Mouse (Mus musculus): Measurements from ENCODE around the gene Stat3.

The Stat3 gene

DNA sequence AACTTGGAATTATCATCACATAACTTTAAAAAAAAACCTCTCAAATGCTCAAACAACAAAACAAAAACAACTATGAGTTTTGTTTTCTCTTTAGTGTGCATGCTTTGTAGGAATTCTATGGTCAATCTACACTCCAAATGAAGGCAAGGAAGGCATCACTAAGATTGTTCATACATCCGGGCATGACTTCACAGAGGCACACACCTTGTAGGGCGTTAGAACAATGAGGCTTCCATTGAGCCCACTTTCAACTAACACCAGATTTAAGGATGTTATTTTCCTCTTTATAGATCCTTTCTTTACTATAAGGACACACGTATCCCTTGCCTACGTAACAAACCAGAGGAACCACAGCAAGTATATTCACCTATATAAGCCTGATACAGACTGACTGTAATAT lies 91.8 kb downstream of the Stat3 start:
- in situ Hi-C loops (cut with MboI; ENCODE audit: unreplicated experiment in 2 of 2): no loop called here

DNA sequence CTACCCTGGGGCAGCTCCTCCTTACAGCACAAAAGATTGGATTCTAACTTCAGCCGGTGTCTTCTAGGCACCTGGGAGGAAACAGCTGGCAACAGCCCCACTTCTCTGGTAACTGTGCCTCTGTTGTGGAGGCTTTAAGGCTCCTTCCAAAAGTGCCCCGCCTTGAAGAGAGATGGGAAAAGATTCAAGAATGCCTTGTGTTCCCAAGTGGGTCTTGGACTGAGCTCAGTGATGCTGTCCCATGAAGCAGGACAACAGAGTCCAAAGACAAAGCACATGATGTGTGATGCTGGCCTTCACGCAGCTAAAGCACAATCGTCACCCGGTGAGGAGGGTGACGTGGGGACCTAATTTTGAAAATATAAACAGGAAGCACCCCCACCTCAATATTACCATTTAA lies 93.5 kb downstream of the Stat3 start:
- in situ Hi-C loops (cut with MboI; ENCODE audit: unreplicated experiment in 2 of 2): no loop called here

DNA sequence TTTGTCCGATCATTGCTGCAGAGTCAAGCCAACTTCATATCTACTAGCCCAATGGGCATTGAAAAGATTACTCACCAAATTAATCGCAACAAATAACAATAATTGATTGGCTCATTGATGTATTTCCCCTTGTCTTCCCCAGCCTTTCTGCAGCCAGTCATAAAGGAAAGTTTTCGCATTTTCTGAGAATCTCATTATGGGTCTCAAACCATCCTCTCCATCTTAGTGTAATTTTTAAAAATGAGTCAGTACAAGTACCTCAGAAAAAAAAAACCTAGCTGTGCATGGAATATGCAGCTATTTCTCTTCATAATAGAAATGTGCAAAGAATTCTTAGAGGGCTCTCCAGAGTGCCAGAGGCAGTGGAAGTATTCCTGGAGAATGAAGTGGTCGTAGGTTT lies 95.2 kb downstream of the Stat3 start:
- in situ Hi-C loops (cut with MboI; ENCODE audit: unreplicated experiment in 2 of 2): no loop called here

DNA sequence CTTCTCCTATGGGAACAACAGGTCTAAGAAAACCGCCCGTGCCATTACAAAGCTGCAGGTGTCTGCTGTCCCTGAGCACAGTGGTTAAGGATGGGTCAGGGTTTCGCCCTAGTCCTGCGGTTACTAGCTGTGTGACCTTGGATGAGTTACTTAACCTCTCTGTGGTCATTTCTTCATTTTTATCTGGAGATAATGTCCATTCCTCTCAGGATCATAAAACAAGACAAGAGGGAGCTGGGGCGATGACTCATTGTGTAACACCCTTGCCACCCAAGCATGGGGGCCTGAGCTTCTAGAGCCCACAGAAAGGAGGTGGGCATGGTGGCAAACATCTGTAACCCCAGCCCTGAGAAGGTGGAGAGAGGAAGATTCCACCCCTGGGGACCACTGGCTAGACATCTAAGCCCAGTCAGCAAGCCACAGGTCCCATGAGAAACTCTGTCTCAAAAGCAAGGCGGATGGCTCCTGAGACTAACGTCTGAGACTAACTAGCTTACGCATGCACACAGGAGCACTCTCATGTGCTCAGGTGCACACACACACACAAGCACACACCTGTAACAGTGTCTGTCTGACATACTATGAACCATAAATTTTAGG lies 96.2 kb downstream of the Stat3 start:
- in situ Hi-C loops (cut with MboI; ENCODE audit: unreplicated experiment in 2 of 2): no loop called here

DNA sequence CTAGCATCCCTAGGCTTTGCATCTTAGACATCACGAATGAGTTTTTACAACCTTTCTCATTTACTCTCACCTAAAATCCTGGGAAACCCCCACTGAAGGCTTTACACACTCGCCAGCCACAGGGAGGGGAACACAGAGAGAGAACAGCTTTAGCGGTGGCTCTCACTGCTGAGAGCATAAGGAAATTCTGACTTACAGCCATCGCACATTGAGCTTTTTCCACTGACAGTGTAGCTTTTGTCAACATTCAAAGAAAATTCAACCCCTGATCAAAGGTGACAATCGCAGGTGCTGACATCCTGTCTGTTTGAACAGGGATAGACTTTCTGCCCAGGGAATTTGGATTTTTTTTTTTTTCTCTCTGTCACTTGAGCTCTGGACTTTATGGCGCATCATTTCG lies 97.3 kb downstream of the Stat3 start:
- in situ Hi-C loops (cut with MboI; ENCODE audit: unreplicated experiment in 2 of 2): no loop called here

DNA sequence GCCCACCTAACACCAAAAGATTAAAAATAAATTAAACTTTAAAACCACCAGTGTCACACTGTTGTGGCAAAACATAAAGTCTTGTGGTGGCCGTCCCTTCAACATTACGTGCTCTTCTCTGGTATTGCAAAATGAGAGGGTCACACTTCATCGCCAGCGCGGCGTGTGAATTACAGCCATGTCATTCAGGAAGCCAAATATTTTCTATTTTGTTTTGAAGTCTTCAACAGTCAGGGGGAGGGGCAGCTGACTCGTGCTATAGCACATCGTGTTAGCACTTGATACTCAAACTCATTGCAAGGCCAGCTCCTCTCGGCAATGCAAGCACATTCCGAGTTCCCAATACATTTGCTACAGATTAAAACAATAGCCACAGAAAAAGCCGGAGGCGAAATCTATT lies 98.5 kb downstream of the Stat3 start:
- in situ Hi-C loops (cut with MboI; ENCODE audit: unreplicated experiment in 2 of 2): no loop called here

DNA sequence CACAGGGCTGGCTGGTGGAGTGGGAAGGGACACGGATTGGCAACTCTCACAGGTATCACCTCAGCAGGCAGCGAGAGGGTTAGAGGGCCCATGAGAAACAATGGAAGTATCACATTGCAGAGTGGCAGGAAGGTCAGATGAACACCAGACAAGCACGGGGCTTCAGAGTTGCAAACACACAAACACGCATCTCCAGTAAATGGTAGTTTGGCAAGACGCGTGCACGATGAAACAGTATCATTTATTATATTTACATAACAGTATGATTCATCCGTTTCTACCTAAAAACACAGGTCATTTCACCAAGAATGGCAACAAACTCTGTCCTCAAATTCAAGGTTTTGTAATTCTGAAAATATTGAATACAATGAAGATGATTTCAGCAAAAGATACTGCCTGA lies 99.8 kb downstream of the Stat3 start:
- in situ Hi-C loops (cut with MboI; ENCODE audit: unreplicated experiment in 2 of 2): no loop called here

DNA sequence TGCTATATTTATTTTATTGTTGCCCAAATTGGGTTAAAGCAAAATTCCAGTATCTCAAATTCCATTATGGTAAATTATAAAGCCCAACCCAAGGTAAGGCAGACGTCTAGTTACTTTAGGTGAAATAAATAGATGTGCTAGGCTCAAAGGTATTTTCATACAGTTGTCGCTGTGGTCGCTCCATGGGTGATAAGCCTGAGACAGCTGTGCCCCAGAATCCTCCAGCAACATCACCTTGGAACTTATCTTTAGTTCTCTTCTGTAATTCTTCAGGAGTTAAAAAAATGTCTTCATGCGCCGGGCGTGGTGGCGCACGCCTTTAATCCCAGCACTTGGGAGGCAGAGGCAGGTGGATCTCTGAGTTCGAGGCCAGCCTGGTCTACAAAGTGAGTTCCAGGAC lies 100.4 kb downstream of the Stat3 start:
- in situ Hi-C loops (cut with MboI; ENCODE audit: unreplicated experiment in 2 of 2): no loop called here

DNA sequence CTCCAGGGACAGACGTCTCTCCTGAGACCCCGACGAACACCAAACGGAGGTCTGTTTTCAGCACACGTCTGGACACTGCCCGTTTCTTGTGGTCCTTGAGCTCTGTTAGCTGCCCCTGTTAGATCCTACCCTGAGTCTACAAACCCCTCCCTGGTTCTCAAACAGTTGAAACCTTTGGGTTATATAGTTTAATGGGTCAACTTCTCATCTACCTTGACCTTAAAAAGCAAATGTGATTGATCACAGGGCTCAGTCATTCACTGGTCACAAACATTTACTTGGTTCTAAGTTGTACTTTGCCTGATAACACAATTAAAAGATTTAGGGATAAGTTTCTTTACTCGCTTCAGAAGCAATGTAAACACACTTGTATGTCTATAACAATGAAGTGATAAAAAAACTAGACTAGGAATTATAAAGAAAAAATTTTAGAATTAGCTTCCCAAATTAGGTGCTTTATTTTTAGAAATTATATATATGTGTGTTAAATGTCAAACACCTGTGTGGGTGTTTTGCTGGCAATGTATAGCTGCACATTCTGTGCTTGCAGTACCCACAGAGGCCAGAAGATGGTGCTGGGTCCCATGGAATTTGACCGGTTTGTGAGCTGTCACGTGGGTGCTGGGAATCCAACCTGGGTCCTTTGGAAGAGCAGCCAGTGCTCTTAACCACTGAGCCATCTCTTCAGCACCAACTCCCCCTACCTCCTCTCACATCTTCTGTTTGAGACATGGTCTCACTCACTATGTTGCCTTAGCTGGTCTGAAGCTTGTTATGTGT lies 102.2 kb downstream of the Stat3 start:
- in situ Hi-C loops (cut with MboI; ENCODE audit: unreplicated experiment in 2 of 2): no loop called here
